Mouse (Mus musculus) left cerebral cortex, adult 8-10 months (tissue): ENCODE measurements at regions not wholly inside any gene's neighbourhood (a gene's known extent, or its start where the extent isn't known, plus 50 kb on each side); places are given as distances from the start of the nearest gene placed in this dataset.

Source experiments
- DNase-seq, 2 experiments: peaks; one replicate each; pipeline ENCODE4 v3.0.0; 2022; ENCODE audit warnings: low spot score in 2 of 2

- DNase-seq: no peak
Observed at GRCm38 (mm10) chr3:150752787-150753186, 684.9 kb upstream of the Adgrl4 start.

DNA sequence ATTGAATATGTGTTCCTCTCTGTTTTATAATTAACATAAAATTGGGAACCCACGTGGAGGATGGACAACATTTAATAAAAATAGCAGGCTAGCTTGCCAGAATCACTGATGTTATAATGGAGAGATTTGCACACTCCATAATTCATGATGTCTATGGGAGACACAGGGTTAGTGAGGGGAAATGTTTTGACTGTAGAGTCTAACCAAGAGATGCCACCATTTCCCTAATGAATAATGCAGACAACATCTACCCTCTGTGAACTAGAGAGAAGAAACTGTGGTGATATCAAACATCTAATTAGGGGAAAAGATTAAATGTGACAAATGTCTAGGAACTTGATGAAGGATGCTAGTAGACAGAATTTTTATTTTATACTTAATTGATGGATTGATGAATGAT, 677.8 kb upstream of the Adgrl4 start:
- no peak for DNase-seq

DNA sequence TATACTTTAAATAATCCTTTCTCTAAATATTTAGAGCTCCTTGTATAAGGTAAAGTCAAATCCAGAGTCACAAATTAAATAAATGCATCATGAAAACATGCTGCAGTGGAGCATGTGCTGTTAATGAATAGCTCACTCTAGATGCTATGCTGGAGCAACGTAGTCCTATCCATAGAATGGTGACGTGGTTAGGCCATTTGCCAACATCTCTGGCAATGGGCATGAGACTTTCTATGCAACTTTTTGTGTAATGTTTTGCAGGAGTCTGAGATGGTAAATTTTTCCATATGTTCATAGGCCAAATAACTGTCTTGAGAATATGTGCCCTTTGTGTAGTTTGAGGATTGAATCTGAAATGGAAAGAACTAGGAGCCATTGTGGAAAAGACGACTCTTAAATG, 653.1 kb upstream of the Adgrl4 start:
- no peak for DNase-seq

DNA sequence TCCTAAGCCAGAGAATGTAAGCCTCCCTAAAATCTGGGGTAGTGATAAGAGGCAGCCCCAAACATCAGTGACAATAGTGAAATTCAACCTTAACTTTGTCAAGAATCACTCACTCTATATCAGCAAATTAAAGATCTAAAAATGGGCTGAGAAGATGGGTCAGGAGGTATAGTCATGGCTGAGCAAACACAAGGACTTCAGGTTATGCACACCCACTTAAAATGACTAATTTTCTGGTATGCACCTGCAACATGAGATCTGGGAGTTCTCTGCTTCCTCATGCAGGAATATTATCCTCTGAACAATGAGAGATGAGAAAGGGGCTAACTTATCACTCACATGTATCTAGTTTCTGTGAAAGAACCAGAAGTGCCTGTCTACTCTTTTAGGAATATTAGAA, 619.9 kb upstream of the Adgrl4 start:
- no peak for DNase-seq

DNA sequence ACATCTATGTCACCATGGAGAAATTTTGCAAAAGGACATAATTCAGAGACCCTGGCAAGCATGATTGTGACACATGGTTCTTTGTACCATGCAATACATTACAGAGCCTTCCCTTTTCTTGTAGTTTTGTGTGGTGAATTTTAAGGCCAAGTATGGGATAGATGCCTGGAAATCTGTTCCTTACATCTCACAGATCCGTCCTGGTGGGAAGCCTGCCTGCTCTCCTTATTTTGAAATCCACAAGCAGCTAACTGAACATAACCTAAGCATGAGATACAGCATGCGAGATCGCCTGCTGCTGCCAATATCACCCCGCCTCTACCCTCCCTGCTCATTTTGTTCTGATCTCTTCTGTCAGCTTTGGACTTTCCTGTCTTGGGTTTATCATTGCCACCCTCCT, 618.3 kb upstream of the Adgrl4 start:
- DNase-seq: no peak

DNA sequence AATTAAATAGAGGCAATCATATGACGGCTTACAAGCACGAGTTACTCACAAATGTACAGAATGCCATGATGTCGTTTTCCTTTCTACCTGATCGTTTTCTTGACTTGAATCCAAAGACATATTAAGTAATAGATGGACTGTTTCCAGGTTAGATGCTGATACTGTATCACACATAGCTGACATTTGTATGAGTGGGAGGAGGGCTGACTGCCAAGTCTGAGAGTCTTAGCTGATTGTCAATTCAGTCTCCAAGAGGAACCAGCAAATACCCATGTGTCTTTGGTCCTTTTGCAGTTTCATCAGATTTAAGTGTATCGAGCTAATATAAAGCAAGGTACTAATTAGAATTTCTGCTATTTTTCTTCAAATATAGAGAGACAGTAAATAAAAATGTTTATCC, 617.6 kb upstream of the Adgrl4 start:
- peak in 1 of 2 experiments; percentile 21 for DNase-seq

- DNase-seq: no peak
Observed at GRCm38 (mm10) chr3:150846029-150846428, 591.7 kb upstream of the Adgrl4 start.

DNA sequence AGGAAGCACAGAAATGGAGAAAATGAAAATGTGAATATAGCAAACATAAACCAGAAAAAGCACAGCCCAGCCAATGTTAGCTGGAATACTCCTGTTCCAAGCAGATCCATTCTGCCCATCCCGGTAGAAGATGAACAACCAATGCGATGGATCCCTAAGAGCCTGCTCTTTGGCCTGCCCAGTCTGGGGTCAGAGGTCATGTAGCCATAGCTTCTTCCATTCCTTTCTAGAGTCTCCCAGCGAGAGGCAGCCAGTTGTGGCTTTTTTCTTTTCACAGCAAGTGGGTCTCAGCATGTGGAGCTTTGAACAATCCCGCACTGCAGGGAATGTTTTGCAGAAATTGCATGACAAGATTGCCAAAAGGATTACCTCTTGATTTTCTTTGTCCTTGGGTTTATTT, 585.6 kb upstream of the Adgrl4 start:
- no peak for DNase-seq

DNA sequence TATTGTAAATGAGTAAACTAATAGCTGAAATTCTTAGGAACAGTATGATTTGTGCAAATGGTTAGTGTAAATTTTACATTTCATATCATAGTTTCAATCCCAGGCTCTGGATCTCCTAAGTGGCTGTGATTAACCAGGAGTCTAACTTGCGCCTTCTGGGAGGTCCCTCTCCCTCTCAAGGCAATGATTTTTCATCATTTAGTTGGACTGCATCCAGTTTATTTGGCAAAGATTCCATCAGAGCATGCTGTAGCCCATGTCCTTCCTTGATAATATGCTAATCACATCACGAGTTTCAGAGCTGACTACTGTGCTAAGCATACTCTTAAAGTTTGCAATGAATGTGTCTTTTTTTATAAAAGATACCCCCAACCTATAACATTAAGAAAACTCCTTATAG, 541.0 kb upstream of the Adgrl4 start:
- DNase-seq: no peak

- no peak for DNase-seq
Observed at GRCm38 (mm10) chr3:150910091-150910490, 527.6 kb upstream of the Adgrl4 start.

DNA sequence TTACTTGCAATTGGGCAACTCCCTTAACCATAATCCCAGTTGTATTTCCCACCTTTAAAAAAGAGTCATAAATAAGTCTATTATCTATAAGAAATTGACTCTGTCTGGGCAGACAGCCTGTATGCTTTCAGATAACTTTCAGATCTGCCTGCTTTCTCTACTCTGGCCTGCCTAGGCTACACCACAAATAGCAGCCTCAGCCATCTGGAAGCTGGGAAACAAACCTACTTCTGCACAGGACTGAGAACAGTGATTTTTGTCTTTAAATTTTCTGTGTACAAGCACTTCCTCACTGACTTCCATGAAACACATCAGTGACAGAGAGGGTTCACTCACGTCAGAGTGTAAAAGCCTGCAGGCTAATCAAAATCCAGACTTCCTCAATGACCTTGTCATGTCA, 482.8 kb upstream of the Adgrl4 start:
- no peak for DNase-seq

DNA sequence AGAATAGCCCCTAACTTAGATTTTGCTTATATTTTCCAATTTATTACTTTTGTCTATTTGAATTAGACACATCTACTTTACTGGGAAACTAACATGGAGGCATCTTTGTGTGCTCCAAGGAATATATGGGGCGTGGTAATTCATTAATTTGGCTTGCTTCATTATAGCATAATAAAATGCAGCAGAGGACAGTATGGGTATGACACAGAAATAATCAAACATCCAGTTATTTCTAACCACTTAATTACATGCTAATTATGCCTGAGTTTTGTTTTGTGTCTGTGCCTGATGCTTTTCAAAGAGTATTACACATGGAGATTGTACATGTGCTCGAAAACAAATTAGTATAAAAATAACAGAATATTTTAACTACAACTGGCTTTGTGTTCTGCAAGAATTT, 438.0 kb upstream of the Adgrl4 start:
- no peak for DNase-seq

- no peak for DNase-seq
Observed at GRCm38 (mm10) chr3:151000217-151000616, 437.5 kb upstream of the Adgrl4 start.

DNA sequence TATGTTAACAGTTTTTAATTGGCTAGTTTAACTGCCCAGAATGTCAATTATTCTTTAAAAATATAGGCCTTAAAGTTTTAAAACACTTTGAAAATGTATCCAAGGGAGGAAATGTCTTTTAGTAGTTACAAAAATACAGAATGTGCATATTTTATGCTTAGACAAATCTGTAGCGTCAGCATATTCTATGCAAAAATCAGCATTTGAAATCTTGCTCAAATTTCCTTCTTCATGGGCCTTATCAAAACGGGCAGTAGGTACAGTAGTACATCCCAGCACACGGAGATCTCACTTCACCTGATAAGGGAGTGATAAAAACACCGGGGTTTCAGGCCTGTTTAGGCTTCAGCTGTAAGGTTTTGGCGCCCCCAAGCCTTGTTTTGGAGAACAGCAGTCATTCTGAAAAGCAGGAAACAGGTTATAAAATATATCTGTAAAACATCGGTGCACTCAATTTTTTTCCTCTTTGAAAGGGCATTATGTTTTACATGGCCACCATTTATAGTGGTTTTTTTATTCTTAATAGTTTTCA, 435.7 kb upstream of the Adgrl4 start:
- DNase-seq: peak; percentile 12 to 13

DNA sequence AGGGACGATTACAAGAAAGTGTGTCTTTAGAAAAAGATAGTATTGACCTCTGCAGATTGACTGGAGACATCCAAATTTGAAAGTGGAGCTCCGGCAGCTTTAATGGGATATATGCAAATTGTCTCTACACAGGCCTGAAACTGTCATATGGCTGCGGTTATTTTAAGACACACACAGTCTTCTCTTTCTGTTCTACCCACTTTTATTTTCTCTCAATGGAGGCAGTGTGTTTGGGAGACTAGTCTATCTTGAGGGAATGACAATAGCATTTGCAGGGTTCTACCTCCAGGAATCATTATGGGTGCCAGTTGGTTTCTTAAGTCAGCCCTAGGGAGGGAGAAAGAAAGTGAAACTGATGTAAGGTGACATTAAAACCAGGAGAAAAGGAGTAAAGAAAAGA, 434.2 kb upstream of the Adgrl4 start:
- no peak for DNase-seq

GRCm38 (mm10) chr3:151003990-151004389, 433.7 kb upstream of the Adgrl4 start:
- no peak for DNase-seq

DNA sequence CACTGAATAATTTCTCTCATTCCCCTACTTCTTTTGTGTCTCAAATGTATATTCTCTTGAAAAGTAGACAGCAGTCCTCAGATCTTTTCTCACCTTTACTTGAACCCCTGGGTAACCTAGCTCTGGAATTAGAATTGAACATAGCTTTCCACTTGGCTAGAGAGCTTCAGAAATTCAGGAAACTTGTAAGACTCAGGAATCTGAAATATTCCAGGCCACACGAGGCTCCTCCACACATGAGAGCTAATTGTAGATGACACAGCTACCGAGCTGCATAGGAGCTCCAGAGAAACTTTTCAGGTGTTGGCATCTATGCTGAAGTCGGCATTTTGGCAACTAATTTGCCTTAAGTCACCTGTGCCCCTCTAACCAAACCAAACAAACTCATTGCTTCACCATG, 417.7 kb upstream of the Adgrl4 start:
- DNase-seq: no peak

GRCm38 (mm10) chr3:151057491-151057890, 380.2 kb upstream of the Adgrl4 start:
- no peak for DNase-seq

DNA sequence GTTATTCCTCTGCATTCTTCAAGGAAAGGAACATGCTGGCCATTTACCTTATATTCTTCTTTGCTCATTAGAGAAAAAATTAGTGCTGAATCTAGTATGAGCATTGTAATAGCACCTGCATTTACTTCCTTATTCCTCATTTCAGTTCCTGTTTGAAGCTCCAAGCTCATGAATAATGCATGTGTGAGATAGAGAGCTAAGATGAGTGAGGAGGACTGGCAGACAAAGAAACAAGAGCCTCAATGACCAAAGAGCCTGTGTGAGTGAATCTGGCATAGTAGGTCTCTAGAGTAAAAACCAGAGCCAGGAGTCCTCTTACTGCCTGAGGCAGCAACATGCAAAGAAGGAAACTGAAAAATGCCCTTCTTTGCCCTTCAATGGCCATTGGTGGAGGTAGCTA, 365.4 kb upstream of the Adgrl4 start:
- no peak for DNase-seq

DNA sequence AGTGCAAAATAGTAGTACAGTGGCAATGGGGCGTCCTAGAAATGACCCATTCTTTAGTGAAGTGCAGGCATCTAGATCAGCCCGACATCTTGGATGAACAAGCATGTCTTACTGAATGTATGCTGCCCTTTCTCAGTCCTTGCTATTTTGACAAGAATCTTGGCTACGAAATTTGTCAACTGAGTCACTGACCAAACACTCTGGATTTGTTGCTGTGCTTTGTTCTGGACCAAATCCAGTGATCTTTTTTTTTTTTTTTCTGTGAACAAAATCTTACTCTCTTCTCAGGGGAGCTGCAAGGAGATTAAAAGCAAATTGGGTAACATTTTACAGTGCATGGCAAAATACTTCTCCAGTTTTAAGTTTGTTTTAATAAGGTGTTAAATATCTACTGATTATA, 320.9 kb upstream of the Adgrl4 start:
- no peak for DNase-seq

DNA sequence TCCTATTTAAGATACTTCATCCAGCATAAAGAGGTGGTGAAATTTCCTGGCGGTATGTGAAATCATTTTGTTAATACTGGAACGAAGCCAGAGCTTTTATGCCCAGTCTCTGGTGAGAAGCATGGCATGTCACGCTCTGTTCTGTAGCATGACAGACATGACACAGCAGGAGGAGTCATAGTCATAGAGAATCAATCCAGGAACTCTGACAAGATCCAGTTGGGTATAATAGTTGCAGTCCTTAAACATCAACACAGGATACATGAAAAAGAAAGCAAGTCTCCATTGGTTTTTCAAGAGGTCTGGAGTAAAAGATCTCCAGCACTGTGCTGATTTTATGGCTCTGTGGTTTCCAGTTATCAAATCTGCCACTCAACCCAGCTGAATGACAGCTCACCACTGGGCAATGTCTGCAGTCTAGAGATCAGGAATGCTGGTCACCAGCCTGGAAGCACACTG, 320.1 kb upstream of the Adgrl4 start:
- DNase-seq: no peak

GRCm38 (mm10) chr3:151124131-151124530, 313.6 kb upstream of the Adgrl4 start:
- DNase-seq: no peak

DNA sequence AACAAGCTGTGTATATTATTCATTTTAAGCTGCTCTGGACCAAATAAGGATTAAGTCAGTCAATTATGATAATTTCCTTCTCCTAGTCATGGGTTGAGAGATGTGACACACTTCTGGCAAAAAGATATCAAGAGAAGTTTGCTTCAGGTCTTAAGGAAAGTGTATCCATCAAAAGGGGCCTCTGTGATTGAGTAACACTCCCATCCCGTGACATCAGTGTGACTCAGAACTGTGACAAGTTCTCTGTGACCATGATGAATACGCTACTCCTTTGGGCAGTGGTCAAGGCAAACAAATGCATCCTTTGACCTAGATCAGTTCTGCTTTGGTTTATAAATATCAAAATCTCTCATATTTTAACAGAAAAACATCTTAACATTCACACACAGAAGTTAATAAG, 290.8 kb upstream of the Adgrl4 start:
- no peak for DNase-seq

DNA sequence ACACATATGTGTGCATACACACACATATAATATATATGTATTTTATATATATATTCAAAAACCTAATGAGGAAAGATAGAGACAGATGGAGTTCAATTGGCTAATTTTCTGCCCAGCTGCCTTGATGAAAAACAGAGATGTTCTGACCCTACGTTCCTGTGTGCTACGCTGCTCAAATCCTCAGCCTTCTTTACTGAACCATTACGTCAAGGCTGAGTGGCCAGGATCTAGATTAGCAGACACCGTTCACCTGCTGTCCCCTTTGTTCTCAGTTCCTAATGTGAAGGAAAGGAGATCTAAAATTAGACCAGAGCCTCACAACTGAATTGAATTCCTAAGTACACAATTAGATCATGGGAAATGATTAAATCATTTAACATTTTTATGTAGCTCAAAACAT, 284.3 kb upstream of the Adgrl4 start:
- no peak for DNase-seq
